Mouse (Mus musculus): ENCODE results near the gene Sp8.

DNA sequence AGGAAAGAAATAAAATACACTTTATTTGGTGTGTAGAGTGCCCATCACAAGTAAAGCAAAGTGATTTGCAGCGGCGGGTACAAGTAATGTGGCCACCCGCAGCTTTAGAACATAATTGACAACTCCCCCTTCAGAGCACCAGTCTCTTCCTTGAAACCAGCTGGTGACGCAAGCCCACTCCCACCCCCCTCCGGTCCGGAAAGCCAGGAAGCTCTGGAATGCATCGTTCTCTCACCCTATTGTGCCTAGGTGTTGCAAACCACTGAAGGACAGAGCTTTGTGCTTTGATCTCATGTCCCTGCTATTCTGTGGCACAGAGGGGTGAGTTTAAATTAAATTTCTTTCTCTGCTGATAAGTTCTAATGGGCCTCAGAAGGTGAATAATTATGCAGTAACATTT is 10.0 kb downstream of the Sp8 start:
- TF ChIP-seq CTCF (IDR thresholded peaks at IDR 0.05; ENCODE audit: low read depth) (no peak), EP300 (IDR thresholded peaks at IDR 0.05; ENCODE audit: low read depth) (no peak)
